Mouse (Mus musculus) CH12.LX (cell line): ENCODE results near the gene Zdhhc6. TPM values are rescaled to one million over a fixed set of nuclear protein-coding genes. Genes with fewer than 3 reads are reported as not detected.
A peak's percentile ranks its signal among the peaks of the same experiment; 100 is the strongest.

ENCODE experiments used
- DNase-seq: peaks from one replicate; pipeline ENCODE4 v3.0.0-alpha.2; 2013; ENCODE audit errors: extremely low read depth
- H3K27ac ChIP-seq: 2 replicates; pipeline ENCODE4 v1.5.1; 2012; ENCODE audit warnings: low read depth, mild to moderate bottlenecking, control low read depth, moderate library complexity; ENCODE audit not compliant: insufficient read depth
- H3K27me3 ChIP-seq: replicated peaks from 2 replicates; pipeline ENCODE3; 2012; ENCODE audit warnings: inconsistent platforms
- H3K36me3 ChIP-seq, 2 experiments: replicated peaks in 1 of 2; 2 replicates each; pipeline versions ENCODE3 to v1.6.1; 2012; ENCODE audit warnings: inconsistent platforms in 1 of 2, low read length in 1 of 2, mild to moderate bottlenecking in 1 of 2, mixed read lengths in 1 of 2, moderate library complexity in 1 of 2; ENCODE audit not compliant: control insufficient read depth in 1 of 2, insufficient read depth in 1 of 2
- H3K4me1 ChIP-seq, 2 experiments: 2 replicates each; pipeline ENCODE4 v1.6.1; 2012; ENCODE audit warnings: inconsistent platforms in 1 of 2, moderate library complexity in 1 of 2; ENCODE audit not compliant: insufficient read depth in 2 of 2, control insufficient read depth in 1 of 2
- H3K4me2 ChIP-seq: 2 replicates; pipeline ENCODE4 v1.6.1; 2012; ENCODE audit warnings: low read depth, mild to moderate bottlenecking, control low read depth; ENCODE audit not compliant: poor library complexity, insufficient read depth, severe bottlenecking
- H3K4me3 ChIP-seq, 3 experiments: fragments of 150-350 bp in 1 of 3; sonication (generic) in 1 of 3; replicated peaks in 1 of 3; 2 replicates each; pipeline versions ENCODE3 to v1.5.1; 2011 to 2012; ENCODE audit warnings: low read depth in 2 of 3, low read length in 2 of 3, mild to moderate bottlenecking in 2 of 3, moderate library complexity in 2 of 3, control low read depth in 1 of 3, improper control_type of control experiment in 1 of 3, inconsistent platforms in 1 of 3, mixed read lengths in 1 of 3; ENCODE audit not compliant: poor library complexity in 1 of 3
- H3K79me2 ChIP-seq: replicated peaks from 2 replicates; pipeline ENCODE4 v1.6.1; 2012; ENCODE audit warnings: mild to moderate bottlenecking, moderate library complexity; ENCODE audit not compliant: control insufficient read depth, poor library complexity, insufficient read depth, severe bottlenecking; ENCODE audit errors: extremely low read depth
- H3K9ac ChIP-seq: 2 replicates; pipeline ENCODE4 v1.6.1; 2012; ENCODE audit warnings: low read depth, mild to moderate bottlenecking, control low read depth, moderate library complexity; ENCODE audit not compliant: insufficient read depth
- H3K9me3 ChIP-seq: replicated peaks from 2 replicates; pipeline ENCODE3; 2012; ENCODE audit warnings: low read length, inconsistent platforms, mixed read lengths
- CHD2 ChIP-seq: IDR thresholded peaks from 2 replicates; pipeline ENCODE4 v1.6.1; 2011; ENCODE audit warnings: low read length, improper control_type of control experiment
- CTCF ChIP-seq, 2 experiments: IDR thresholded peaks in 1 of 2; conservative IDR thresholded peaks in 1 of 2; 2 replicates each; pipeline ENCODE4 v1.5.1; 2011 to 2012; ENCODE audit warnings: low read depth in 2 of 2, low read length in 2 of 2, improper control_type of control experiment in 1 of 2, inconsistent platforms in 1 of 2, mild to moderate bottlenecking in 1 of 2, moderate library complexity in 1 of 2
- E2F4 ChIP-seq: IDR thresholded peaks from 2 replicates; pipeline ENCODE4 v1.6.1; 2011; ENCODE audit warnings: low read depth, low read length, improper control_type of control experiment; ENCODE audit not compliant: insufficient replicate concordance
- ELF1 ChIP-seq: IDR thresholded peaks from 2 replicates; pipeline ENCODE4 v1.6.1; 2014; ENCODE audit warnings: low read depth, mild to moderate bottlenecking, inconsistent platforms, low read length, improper control_type of control experiment
- JUND ChIP-seq: conservative IDR thresholded peaks from 2 replicates; pipeline ENCODE4 v1.6.1; 2011; ENCODE audit warnings: low read depth, low read length, improper control_type of control experiment
- MAX ChIP-seq: IDR thresholded peaks from 2 replicates; pipeline ENCODE4 v1.6.1; 2011; ENCODE audit warnings: low read length, improper control_type of control experiment
- MAZ ChIP-seq: IDR thresholded peaks from 2 replicates; pipeline ENCODE4 v1.6.1; 2012; ENCODE audit warnings: low read depth, mild to moderate bottlenecking, inconsistent platforms, low read length, improper control_type of control experiment, moderate library complexity
- NELFE ChIP-seq: IDR thresholded peaks from 2 replicates; pipeline ENCODE4 v1.6.1; 2011; ENCODE audit warnings: low read depth, low read length, improper control_type of control experiment
- POLR2A ChIP-seq: IDR thresholded peaks from 2 replicates; pipeline ENCODE4 v1.6.1; 2011; ENCODE audit warnings: low read depth, mild to moderate bottlenecking, improper control_type of control experiment, low read length
- POLR2AphosphoS2 ChIP-seq: IDR thresholded peaks from 2 replicates; pipeline ENCODE4 v1.6.1; 2011; ENCODE audit warnings: low read depth, low read length, improper control_type of control experiment
- RAD21 ChIP-seq: IDR thresholded peaks from 2 replicates; pipeline ENCODE4 v1.6.1; 2011; ENCODE audit warnings: low read depth, mild to moderate bottlenecking, low read length, improper control_type of control experiment, moderate library complexity
- RCOR1 ChIP-seq: conservative IDR thresholded peaks from 2 replicates; pipeline ENCODE4 v1.6.1; 2012; ENCODE audit warnings: low read depth, mild to moderate bottlenecking, inconsistent platforms, low read length, improper control_type of control experiment
- SMC3 ChIP-seq: IDR thresholded peaks from 2 replicates; pipeline ENCODE4 v1.6.1; 2011; ENCODE audit warnings: low read depth, low read length, improper control_type of control experiment
- USF1 ChIP-seq: IDR thresholded peaks from 2 replicates; pipeline ENCODE4 v1.6.1; 2014; ENCODE audit warnings: low read depth, mild to moderate bottlenecking, inconsistent platforms, low read length, improper control_type of control experiment
- ZNF384 ChIP-seq: IDR thresholded peaks from 2 replicates; pipeline ENCODE4 v1.6.1; 2012; ENCODE audit warnings: low read depth, low read length, improper control_type of control experiment, inconsistent platforms
- dilution Hi-C: fragments of 300-500 bp; cut with MboI; formaldehyde crosslinking; loops from 2 replicates; pipeline ENCODE4 v1.14.3; 2020; ENCODE audit warnings: low sequenced_read_pairs; ENCODE audit not compliant: extremely low pct_unique_long_range_greater_than_20kb, extremely low pct_ligation_motif_present
- in situ Hi-C: fragments of 300-500 bp; cut with MboI; formaldehyde crosslinking; loops from 3 replicates; pipeline ENCODE4 v1.14.3; 2019; ENCODE audit warnings: low sequenced_read_pairs, low pct_ligation_motif_present, low pct_unique_long_range_greater_than_20kb, mixed read lengths
- polyA plus RNA-seq: library from polyadenylated mRNA; unstranded; fragments of >175 nt; gene quantifications from 2 replicates; pipeline ENCODE4 v1.2.1, GENCODE M21; 2012; ENCODE audit warnings: low read depth; ENCODE audit not compliant: insufficient read length
- total RNA-seq, 2 experiments: library from RNA; depleted of rRNA; stranded (reverse); fragments of 300-350 nt in 1 of 2; fragments of >200 nt in 1 of 2; gene quantifications; 2 replicates each; pipeline ENCODE4 v1.2.3; 2012 to 2014

The Zdhhc6 gene
- total and polyA plus RNA-seq, 3 experiments = 101 to 143 (median 101) TPM

DNA sequence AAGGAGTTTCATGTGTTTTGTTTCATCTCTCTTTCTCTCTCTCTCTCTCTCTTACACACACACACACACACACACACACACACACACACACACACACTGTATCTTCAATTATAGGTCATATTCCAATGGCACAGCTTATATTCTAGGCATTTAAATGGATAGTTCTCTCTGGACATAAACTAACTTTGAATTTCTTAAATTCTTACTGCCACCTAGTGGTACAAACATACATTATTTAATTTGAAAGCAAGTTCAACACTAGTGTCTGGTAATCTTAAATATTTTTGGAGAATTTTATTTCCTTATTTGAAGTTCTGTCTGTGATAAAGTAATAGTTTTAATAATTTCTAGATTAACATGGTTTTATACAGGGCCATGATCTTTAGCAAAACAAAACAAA is 10.8 kb downstream of the Zdhhc6 start:
- in situ Hi-C loops = no loop called here
- Histone ChIP-seq H3K4me1 (peaks cover 11 to 62% of the 10 kb centered on the region in 2 experiments; a peak in 3 of 4 replicates), H3K4me3 (no peak overlapping the region), H3K9me3 (no peaks in the 10 kb centered on the region), H3K9ac (no peak overlapping the region), H3K27ac (no peak overlapping the region), H3K36me3 (peaks cover 56 to 93% of the 10 kb centered on the region in 2 experiments), H3K4me2 (no peak overlapping the region), H3K27me3 (no peaks in the 10 kb centered on the region), H3K79me2 (peaks cover under 1% of the 10 kb centered on the region; the same call in 1 of the 2 replicates)
- TF ChIP-seq SMC3 (peak; percentile 52), CTCF (conservative IDR thresholded peaks at IDR 0.05 in 1 of 2, IDR thresholded peaks at IDR 0.05 in 1 of 2; ENCODE audit: low read depth in 2 of 2, low read length in 2 of 2) (peak in 1 of 2 experiments; percentile 61; a peak in 2 of 4 replicates), MAX (no peak), RAD21 (peak; percentile 61)
- dilution Hi-C loops = no loop called here
- DNase-seq = no peak

DNA sequence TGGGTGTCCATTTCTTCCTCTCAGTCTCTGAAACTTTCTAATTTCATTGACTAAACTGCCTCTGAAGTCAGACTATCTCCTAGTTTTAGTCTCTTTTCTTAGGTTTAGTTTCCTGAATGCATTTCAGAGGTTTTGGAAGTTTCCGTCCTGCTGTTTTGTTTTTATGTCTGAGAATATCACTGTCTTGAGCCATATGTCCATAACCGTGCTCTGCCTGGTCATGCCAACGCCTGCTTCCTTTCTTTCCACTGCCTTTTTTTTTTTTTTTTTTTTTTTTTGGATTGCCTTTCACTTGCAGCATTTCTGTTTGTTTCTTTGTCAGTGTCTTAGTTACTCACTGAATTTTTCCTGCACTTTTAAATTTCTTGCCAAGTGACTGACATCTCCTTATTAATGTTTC is 15.3 kb downstream of the Zdhhc6 start:
- Histone ChIP-seq H3K9me3 (no peaks in the 10 kb centered on the region), H3K27me3 (no peaks in the 10 kb centered on the region), H3K9ac (no peak overlapping the region), H3K4me2 (no peak overlapping the region), H3K27ac (no peak overlapping the region), H3K4me3 (no peak overlapping the region), H3K79me2 (no peaks in the 10 kb centered on the region; the same call in 1 of the 2 replicates), H3K36me3 (peaks cover 64 to 89% of the 10 kb centered on the region in 2 experiments), H3K4me1 (peaks cover 22 to 87% of the 10 kb centered on the region in 2 experiments)
- dilution Hi-C loops = no loop called here
- no peak for DNase-seq
- in situ Hi-C loops = no loop called here
- TF ChIP-seq MAZ = no peak
- no peak for TF ChIP-seq RCOR1
- TF ChIP-seq POLR2AphosphoS2 = no peak
- no peak for TF ChIP-seq POLR2A
- TF ChIP-seq E2F4 = no peak
- TF ChIP-seq ELF1 = no peak
- TF ChIP-seq NELFE = no peak
- TF ChIP-seq ZNF384 = peak; percentile 57
- no peak for TF ChIP-seq USF1

DNA sequence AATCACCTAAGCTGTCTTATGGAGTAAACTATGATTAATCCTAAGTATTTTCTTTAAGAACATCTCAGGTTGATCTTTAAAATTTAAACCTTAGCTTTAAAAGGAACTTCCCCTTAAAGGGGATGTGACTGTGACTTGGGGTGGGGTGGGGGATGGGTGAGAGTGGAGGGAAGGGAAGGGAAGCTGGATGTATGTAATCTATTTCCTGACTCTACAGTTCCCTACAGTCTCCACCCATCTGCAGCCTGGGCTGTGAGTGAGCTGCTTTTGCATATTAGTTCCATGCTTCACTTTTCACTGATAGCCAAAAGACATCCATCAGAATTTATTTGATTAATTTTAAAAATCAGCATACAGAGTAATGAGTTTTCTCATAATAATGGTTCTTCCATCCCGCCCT is 16.5 kb downstream of the Zdhhc6 start:
- H3K4me3 ChIP-seq = no peak overlapping the region
- TF ChIP-seq JUND = no peak
- 0 out of 2 replicates have a peak, but pooled peaks have one; percentile 41 for TF ChIP-seq CHD2
- no peaks in the 10 kb centered on the region; the same call in 1 of the 2 replicates for H3K79me2 ChIP-seq
- peaks cover 72 to 93% of the 10 kb centered on the region in 2 experiments for H3K36me3 ChIP-seq
- in situ Hi-C loops = loop anchor here (5.0 kb wide), 1 partner anchor 42 kb away; no protein-coding TSS in a partner anchor
- H3K27me3 ChIP-seq = no peaks in the 10 kb centered on the region
- H3K4me1 ChIP-seq = peaks cover 22 to 91% of the 10 kb centered on the region in 2 experiments
- no peak overlapping the region for H3K9ac ChIP-seq
- no peaks in the 10 kb centered on the region for H3K9me3 ChIP-seq
- dilution Hi-C loops = no loop called here
- no peak overlapping the region for H3K27ac ChIP-seq
- no peak overlapping the region for H3K4me2 ChIP-seq
- no peak for DNase-seq
